Mouse (Mus musculus): ENCODE results near the gene Slc38a11. TPM values are rescaled to one million over a fixed set of nuclear protein-coding genes. Genes with fewer than 3 reads are reported as not detected.

Gene Slc38a11
- 0.22 and 1.5 TPM in 2 replicates for polyA plus RNA-seq (2015; fragmentation: Nextera tagmentation; extraction: Ambion mirVana)

DNA sequence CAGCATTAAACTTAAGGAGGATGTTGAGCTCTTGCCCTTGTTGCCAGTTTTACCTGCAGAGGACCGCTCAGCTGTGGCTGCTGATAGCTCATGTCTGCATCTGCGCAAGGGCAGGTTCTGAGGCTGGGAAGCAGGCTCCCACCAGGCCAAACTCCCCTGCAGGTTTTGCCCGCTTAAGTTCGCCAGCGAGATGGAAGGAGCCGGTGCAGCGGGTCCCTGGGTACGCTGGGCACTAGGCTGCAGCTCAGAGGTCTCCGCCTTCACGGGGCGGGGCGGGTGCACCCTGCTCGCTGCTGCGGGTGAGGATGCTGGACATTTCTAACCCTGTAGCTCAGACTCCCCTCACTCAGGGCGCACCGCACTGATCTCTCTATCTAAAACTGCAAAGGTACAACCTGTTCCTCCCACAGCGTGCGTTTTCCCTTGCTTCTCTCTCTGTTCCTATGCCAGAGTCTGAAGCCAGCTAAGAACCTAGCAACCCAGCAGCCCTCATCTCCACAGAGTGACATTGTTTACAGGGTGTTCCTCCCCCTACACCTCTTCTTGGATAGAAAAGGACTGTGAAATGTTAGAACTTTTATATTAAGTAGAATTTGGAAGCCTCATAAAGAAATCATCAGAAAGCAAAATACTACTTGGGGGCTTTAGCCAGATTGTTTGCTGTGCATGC, at the start of gene Slc38a11:
Gene Slc38a11 (minus strand): TSS at position 207 of the 670 bp plus-strand sequence.
- WGBS: 6% methylated on average over 18 of the region's 18 CpGs
- no peaks in the 10 kb centered on the region for H3K9me3 ChIP-seq
- peak within 1 kb of the TSS; percentile 54 for H3K9ac ChIP-seq
- peak within 1 kb of the TSS; percentile 30 for H3K4me3 ChIP-seq
- H3K27me3 ChIP-seq: no peaks in the 10 kb centered on the region
- peaks cover 8% of the 10 kb centered on the region for H3K4me1 ChIP-seq (replicated peaks)
- no peak within 1 kb of the TSS for H3K27ac ChIP-seq (replicated peaks)
- H3K4me2 ChIP-seq: peak within 1 kb of the TSS; percentile 62
- ATAC-seq (ENCODE audit: low read depth): peak; percentile 47; the same call in 1 of the 2 replicates
- H3K36me3 ChIP-seq: no peaks in the 10 kb centered on the region

GRCm38 (mm10) chr2:65407110-65407509, 43.3 kb upstream of the Slc38a11 start:
- H3K4me1 ChIP-seq (replicated peaks): no peaks in the 10 kb centered on the region
- ATAC-seq (ENCODE audit: low read depth): no peak
- H3K4me3 ChIP-seq: no peak overlapping the region
- H3K9ac ChIP-seq: no peak overlapping the region
- no peak overlapping the region for H3K4me2 ChIP-seq
- 93% methylated on average over 2 of the region's 2 CpGs for WGBS
- no peaks in the 10 kb centered on the region for H3K36me3 ChIP-seq
- H3K27me3 ChIP-seq: no peaks in the 10 kb centered on the region
- no peaks in the 10 kb centered on the region for H3K9me3 ChIP-seq
- H3K27ac ChIP-seq (replicated peaks): no peak overlapping the region

- H3K9me3 ChIP-seq: no peaks in the 10 kb centered on the region
- no peak overlapping the region for H3K4me3 ChIP-seq
- 93% methylated on average over 1 of the region's 1 CpGs for WGBS
- H3K4me2 ChIP-seq: no peak overlapping the region
- ATAC-seq (ENCODE audit: low read depth): no peak
- no peak overlapping the region for H3K27ac ChIP-seq (replicated peaks)
- H3K4me1 ChIP-seq (replicated peaks): no peaks in the 10 kb centered on the region
- H3K27me3 ChIP-seq: no peaks in the 10 kb centered on the region
- no peak overlapping the region for H3K9ac ChIP-seq
- no peaks in the 10 kb centered on the region for H3K36me3 ChIP-seq
These were observed 41.6 kb upstream of the Slc38a11 start for GRCm38 (mm10) chr2:65405407-65405806.

DNA sequence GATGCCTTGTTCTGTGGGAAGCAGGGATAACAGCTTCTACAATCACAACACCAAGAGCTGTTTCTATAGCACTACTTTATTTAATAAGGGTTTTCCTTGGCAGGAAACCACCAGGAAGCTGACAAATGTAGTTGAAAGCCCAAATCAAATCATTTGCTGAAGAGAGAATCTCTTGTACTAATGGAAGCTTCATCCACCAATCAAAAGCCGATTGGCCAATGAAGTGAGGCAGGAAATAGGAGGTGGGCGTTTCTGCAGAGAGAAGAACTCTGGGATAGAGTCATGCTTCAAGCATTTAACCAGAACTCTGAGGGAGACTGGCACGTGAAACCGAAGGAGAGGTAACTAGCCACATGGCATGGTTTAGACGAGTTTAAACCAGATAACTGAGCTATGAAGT, 38.2 kb upstream of the Slc38a11 start:
- H3K9ac ChIP-seq: no peak overlapping the region
- no peaks in the 10 kb centered on the region for H3K4me1 ChIP-seq (replicated peaks)
- no peaks in the 10 kb centered on the region for H3K27me3 ChIP-seq
- no peak overlapping the region for H3K4me3 ChIP-seq
- 83% methylated on average over 5 of the region's 5 CpGs for WGBS
- no peaks in the 10 kb centered on the region for H3K36me3 ChIP-seq
- ATAC-seq (ENCODE audit: low read depth): no peak
- no peaks in the 10 kb centered on the region for H3K9me3 ChIP-seq
- H3K4me2 ChIP-seq: no peak overlapping the region
- no peak overlapping the region for H3K27ac ChIP-seq (replicated peaks)

DNA sequence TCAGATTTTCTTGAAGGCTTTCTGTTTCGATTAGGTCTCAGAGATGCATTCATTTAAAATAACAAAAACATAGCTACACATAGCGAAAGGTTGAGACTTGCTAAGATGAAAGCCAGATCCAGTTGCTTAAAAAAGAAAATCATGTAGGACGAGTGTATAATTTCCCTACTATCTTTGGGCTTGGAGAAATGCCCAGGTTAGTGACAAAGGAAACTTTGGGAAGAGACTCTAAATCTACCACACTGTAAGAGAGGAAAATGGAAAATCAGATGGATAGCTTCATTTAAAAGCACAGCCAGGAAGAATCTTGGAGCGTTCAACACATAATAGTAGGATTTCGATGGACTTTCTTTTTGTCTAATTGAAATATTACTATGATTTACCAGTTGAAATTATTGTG, 36.1 kb upstream of the Slc38a11 start:
- Histone ChIP-seq H3K36me3 (no peaks in the 10 kb centered on the region), H3K9me3 (no peaks in the 10 kb centered on the region), H3K4me1 (replicated peaks) (no peaks in the 10 kb centered on the region), H3K4me2 (no peak overlapping the region), H3K27ac (replicated peaks) (no peak overlapping the region), H3K27me3 (no peaks in the 10 kb centered on the region), H3K4me3 (no peak overlapping the region), H3K9ac (no peak overlapping the region)
- 86% methylated on average over 5 of the region's 5 CpGs for WGBS
- ATAC-seq (ENCODE audit: low read depth): no peak

DNA sequence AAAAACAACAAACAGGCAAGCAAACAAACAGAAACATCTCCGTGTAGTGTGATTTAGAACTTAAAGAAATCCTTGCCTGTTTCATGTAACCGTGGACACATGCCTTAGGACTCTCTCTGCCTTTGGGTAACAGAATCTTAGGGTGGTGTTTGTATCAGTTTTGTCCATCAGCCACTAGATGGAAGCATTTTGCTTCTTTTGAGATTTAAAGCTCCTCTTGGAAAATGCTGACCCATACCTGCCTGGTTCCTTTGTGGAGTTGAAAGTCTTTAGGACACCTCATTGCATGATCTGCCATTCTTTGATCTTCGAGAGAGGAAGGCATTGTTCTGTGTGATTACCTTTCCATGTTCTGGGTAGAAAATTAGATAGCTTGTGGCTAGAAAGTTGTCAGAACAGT, 32.3 kb upstream of the Slc38a11 start:
- no peaks in the 10 kb centered on the region for H3K36me3 ChIP-seq
- no peak overlapping the region for H3K4me2 ChIP-seq
- no peak overlapping the region for H3K27ac ChIP-seq (replicated peaks)
- no peaks in the 10 kb centered on the region for H3K4me1 ChIP-seq (replicated peaks)
- 19% methylated on average over 3 of the region's 3 CpGs for WGBS
- no peaks in the 10 kb centered on the region for H3K27me3 ChIP-seq
- H3K9ac ChIP-seq: no peak overlapping the region
- H3K4me3 ChIP-seq: no peak overlapping the region
- H3K9me3 ChIP-seq: no peaks in the 10 kb centered on the region
- ATAC-seq (ENCODE audit: low read depth): peak; percentile 47; the same call in 1 of the 2 replicates

- Histone ChIP-seq H3K27me3 (no peaks in the 10 kb centered on the region), H3K4me1 (replicated peaks) (no peaks in the 10 kb centered on the region), H3K36me3 (no peaks in the 10 kb centered on the region), H3K4me3 (no peak overlapping the region), H3K27ac (replicated peaks) (no peak overlapping the region), H3K4me2 (no peak overlapping the region), H3K9ac (no peak overlapping the region), H3K9me3 (no peaks in the 10 kb centered on the region)
- 0 out of 2 replicates have a peak, but pooled peaks have one; percentile 61 for ATAC-seq (ENCODE audit: low read depth)
- WGBS: 62% methylated on average over 4 of the region's 4 CpGs
These were observed 29.2 kb upstream of the Slc38a11 start for GRCm38 (mm10) chr2:65393061-65393460.

GRCm38 (mm10) chr2:65391322-65391721, 27.5 kb upstream of the Slc38a11 start:
- Histone ChIP-seq H3K4me3 (no peak overlapping the region), H3K27me3 (no peaks in the 10 kb centered on the region), H3K27ac (replicated peaks) (no peak overlapping the region), H3K9ac (no peak overlapping the region), H3K36me3 (no peaks in the 10 kb centered on the region), H3K4me1 (replicated peaks) (no peaks in the 10 kb centered on the region), H3K9me3 (no peaks in the 10 kb centered on the region), H3K4me2 (no peak overlapping the region)
- no peak for ATAC-seq (ENCODE audit: low read depth)
- WGBS: 91% methylated on average over 6 of the region's 6 CpGs

GRCm38 (mm10) chr2:65384815-65385214, 21.0 kb upstream of the Slc38a11 start:
- Histone ChIP-seq H3K4me1 (replicated peaks) (no peaks in the 10 kb centered on the region), H3K27ac (replicated peaks) (no peak overlapping the region), H3K4me3 (no peak overlapping the region), H3K4me2 (no peak overlapping the region), H3K27me3 (no peaks in the 10 kb centered on the region), H3K9ac (no peak overlapping the region), H3K36me3 (no peaks in the 10 kb centered on the region), H3K9me3 (no peaks in the 10 kb centered on the region)
- WGBS: 90% methylated on average over 6 of the region's 6 CpGs
- ATAC-seq (ENCODE audit: low read depth): no peak

GRCm38 (mm10) chr2:65382485-65382884, 18.7 kb upstream of the Slc38a11 start:
- no peak overlapping the region for H3K4me3 ChIP-seq
- no peaks in the 10 kb centered on the region for H3K9me3 ChIP-seq
- H3K4me2 ChIP-seq: no peak overlapping the region
- no peak for ATAC-seq (ENCODE audit: low read depth)
- no peak overlapping the region for H3K27ac ChIP-seq (replicated peaks)
- no peaks in the 10 kb centered on the region for H3K27me3 ChIP-seq
- H3K36me3 ChIP-seq: no peaks in the 10 kb centered on the region
- H3K9ac ChIP-seq: no peak overlapping the region
- no peaks in the 10 kb centered on the region for H3K4me1 ChIP-seq (replicated peaks)
- 50% methylated on average over 4 of the region's 4 CpGs for WGBS

DNA sequence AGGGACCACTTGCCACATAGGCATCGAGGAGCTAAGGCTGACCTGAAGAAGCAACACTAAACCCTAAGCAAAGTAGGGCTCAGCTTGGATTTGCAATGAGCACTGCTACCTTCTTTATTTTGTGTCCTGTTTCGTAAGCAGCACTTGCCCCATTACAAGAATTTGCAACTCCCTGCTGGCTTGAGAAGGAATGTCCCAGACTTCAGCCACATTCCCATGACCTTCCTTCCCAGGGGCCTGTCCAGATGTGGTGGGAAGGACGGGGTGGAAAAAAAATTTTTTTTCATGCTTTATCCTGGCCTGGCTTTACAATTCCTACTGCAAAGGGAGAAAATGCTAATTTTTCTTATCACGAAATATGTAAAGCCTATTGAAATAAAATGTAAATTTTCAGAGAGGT, 14.6 kb upstream of the Slc38a11 start:
- no peak overlapping the region for H3K27ac ChIP-seq (replicated peaks)
- H3K9me3 ChIP-seq: no peaks in the 10 kb centered on the region
- no peak overlapping the region for H3K9ac ChIP-seq
- H3K27me3 ChIP-seq: no peaks in the 10 kb centered on the region
- no peak overlapping the region for H3K4me3 ChIP-seq
- no peak overlapping the region for H3K4me2 ChIP-seq
- WGBS: 75% methylated on average over 4 of the region's 4 CpGs
- ATAC-seq (ENCODE audit: low read depth): no peak
- no peaks in the 10 kb centered on the region for H3K36me3 ChIP-seq
- no peaks in the 10 kb centered on the region for H3K4me1 ChIP-seq (replicated peaks)

- 89% methylated on average over 5 of the region's 5 CpGs for WGBS
- ATAC-seq (ENCODE audit: low read depth): no peak
- no peak overlapping the region for H3K4me3 ChIP-seq
These were observed 10.6 kb upstream of the Slc38a11 start for GRCm38 (mm10) chr2:65374410-65374809.

GRCm38 (mm10) chr2:65373076-65373475, 9.2 kb upstream of the Slc38a11 start:
- Histone ChIP-seq H3K9me3 (no peaks in the 10 kb centered on the region), H3K4me1 (replicated peaks) (no peaks in the 10 kb centered on the region), H3K4me3 (no peak overlapping the region), H3K36me3 (no peaks in the 10 kb centered on the region), H3K27ac (replicated peaks) (no peak overlapping the region), H3K9ac (no peak overlapping the region), H3K27me3 (no peaks in the 10 kb centered on the region), H3K4me2 (no peak overlapping the region)
- ATAC-seq (ENCODE audit: low read depth): no peak
- WGBS: 93% methylated on average over 4 of the region's 4 CpGs

More at GRCm38 (mm10) chr2:65374410-65374809, 10.6 kb upstream of the Slc38a11 start:
- Histone ChIP-seq H3K9ac (no peak overlapping the region), H3K36me3 (no peaks in the 10 kb centered on the region), H3K4me2 (no peak overlapping the region), H3K9me3 (no peaks in the 10 kb centered on the region), H3K4me1 (replicated peaks) (no peaks in the 10 kb centered on the region), H3K27me3 (no peaks in the 10 kb centered on the region), H3K27ac (replicated peaks) (no peak overlapping the region)
